Mouse (Mus musculus) gastrocnemius, adult 8-10 months (tissue): ENCODE measurements around the gene Gm49368. TPM values are rescaled to one million over a fixed set of nuclear protein-coding genes. Genes with fewer than 3 reads are reported as not detected.

ENCODE experiments used
- DNase-seq, 2 experiments: peaks; one replicate each; pipeline ENCODE4 v3.0.0; 2022; ENCODE audit warnings: low spot score in 2 of 2
- total RNA-seq, 4 experiments: library from RNA; stranded (reverse); gene quantifications; 2 replicates each; pipeline ENCODE4 v1.2.4; 2022

Gene Gm49368
- total RNA-seq, 4 experiments from 2014 or later: not detected

- DNase-seq: no peak
These were observed 5.5 kb upstream of the Gm49368 start for GRCm38 (mm10) chr7:128056917-128057444.

GRCm38 (mm10) chr7:128057860-128058259 is 4.6 kb upstream of the Gm49368 start:
- no peak for DNase-seq

DNA sequence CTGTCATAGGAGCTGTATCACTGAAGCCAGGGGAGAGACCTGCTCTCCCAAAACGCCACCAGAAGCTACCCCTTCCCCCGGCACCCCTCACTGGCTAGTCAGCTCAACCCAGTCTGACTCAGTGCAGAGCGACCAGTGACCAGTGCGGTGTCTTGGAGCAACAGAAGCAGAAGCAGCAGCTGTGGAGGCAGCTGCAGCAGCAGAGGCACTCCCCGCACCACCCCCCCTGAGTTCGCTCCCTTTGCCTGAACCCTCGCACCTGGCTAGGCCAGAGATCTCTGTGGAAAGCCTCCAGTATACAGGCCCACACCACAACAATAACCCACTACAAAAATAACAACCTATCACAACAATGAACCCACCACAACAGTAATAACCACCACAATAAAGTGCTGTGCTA is 3.9 kb upstream of the Gm49368 start:
- DNase-seq: no peak

DNA sequence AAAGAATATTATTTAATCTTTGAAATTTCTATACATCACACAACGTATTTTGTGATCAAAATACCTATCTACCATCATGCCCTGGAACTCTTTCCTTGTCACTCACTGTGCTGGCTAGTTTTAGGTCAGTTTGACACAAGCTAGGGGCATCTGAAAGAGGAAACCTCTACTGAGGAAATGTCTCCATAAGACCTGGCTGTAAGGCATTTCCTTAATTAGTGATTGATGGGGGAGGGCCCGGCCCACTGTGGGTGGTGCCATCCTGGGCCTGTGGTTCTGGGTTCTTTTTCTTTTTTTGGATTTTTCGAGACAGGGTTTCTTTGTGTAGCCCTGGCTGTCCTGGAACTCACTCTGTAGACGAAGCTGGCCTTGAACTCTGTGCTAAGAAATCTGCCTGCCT is 3.4 kb upstream of the Gm49368 start:
- no peak for DNase-seq

DNA sequence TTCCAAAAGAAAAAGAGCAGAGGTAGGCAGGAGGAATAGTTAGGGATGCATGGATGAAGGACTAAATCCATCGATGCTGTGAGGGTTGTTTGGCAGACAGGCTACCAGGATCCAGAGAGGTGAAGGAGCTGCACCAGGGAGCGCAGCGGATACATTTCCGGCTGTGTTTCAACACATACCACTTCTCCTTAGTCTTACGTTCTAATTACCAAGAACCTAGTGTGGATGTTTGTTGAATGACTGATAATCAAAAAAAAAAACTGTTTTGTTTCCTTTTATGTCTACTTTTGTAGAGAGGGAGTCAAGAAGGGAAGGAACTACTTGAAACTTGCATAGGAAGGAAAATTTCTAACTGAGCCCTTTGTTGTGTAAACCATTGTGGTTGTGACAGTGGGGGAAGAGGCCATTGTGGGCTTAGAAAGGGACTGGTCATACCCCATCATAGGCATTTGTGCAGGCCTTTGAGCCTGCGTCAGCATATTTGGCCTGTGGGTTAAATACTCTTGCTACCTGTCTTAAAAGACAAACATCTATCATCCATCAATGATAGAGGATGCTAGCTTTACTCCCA is 813 bp downstream of the Gm49368 start:
- DNase-seq: no peak

GRCm38 (mm10) chr7:128065547-128065946 is 3.1 kb downstream of the Gm49368 start:
- no peak for DNase-seq

DNA sequence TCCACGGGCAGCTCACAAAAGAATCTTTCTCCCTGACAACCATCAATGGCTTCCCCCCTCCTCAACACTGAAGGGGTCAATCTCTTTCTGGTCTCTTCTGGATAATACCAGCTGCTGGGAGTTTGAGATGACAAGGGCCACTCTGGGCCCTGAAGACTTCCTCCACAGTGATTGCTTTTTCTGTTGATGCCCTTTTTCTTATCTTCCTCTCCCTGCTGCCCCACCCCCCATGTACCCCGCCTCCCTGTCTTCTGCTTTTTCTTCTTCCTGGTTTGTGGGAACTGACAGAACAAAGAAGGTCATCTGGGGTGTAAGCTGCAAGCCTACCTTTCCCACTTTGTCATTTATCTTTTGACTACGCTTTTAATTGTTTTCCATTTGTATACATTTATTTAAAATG is 5.4 kb downstream of the Gm49368 start:
- DNase-seq: no peak

DNA sequence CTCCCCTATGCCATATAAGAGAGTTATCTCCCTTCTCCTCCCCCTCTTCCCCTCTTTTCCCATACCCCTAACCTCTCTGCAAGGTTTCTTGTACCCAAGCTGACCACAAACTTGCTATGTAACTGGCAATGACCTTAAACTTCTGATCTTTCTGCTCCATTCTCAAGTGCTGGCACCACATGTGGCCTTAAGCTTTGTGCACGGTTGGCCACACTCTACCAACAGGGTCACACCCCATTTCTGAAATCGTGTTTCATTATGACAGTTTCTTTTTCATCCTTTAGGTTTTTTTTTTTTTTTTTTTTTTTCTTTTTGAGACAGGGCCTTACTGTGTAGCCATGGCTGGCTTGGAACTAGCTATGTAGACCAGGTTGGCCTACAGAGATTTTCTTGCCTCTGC is 7.4 kb downstream of the Gm49368 start:
- no peak for DNase-seq

DNA sequence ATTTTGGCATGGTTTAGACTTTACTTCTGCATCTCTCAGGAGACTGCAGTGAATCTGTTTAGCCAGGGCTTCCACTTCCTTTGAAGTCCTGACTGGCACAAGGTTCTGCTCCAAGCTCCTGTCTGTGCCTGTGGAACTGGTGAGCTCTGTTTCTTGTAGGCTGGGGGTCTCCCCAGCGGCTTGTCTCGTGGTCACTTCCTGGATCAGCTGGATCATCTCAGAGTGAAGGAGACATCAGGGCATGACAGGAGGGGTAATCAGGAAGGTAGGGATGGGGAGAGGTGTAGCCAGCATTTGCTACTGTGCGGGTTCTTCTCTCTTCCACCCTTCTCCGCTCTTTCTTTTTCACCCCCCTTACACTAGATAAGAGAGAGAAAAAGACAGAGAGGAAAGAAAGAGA is 9.3 kb downstream of the Gm49368 start:
- DNase-seq: no peak

DNA sequence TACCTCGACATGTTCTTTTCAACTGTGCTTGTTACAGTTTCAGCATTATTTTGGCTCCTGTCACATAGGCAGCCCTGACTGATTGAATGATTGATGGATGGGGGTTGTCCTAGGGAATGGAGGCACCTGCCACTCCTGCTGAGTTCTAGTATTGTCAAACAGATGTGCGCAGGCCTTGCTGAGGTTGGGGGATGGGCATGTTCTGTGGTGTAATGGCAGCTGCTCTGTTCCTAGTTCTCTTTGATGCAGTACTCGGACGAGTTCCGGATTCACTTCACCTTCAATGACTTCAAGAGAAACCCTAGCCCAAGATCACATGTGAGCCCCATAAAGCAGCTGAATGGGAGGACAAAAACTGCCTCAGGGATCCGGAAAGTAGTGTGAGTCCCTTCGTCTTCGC is 17.5 kb downstream of the Gm49368 start:
- no peak for DNase-seq

DNA sequence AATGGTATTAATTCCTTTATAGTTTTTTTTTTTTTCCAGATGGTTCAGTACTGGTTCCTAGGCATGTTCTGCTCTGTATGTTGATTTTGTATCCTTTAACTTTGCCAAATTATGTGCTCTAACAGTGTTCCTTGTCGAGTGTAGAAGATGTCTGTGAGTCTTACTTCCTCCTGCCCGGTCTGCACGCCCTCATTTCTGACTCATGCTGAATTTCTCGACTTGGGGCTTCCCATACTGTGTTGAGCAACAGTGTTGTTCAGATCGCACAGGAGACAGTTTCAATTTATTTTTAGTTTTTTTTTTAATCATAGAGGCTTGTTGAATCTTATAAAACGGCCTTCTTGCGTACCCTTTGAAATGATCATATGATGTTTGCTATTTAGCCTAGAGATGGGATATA is 26.7 kb downstream of the Gm49368 start:
- no peak for DNase-seq

- DNase-seq: no peak
These were observed 35.7 kb downstream of the Gm49368 start for GRCm38 (mm10) chr7:128098135-128098534.

DNA sequence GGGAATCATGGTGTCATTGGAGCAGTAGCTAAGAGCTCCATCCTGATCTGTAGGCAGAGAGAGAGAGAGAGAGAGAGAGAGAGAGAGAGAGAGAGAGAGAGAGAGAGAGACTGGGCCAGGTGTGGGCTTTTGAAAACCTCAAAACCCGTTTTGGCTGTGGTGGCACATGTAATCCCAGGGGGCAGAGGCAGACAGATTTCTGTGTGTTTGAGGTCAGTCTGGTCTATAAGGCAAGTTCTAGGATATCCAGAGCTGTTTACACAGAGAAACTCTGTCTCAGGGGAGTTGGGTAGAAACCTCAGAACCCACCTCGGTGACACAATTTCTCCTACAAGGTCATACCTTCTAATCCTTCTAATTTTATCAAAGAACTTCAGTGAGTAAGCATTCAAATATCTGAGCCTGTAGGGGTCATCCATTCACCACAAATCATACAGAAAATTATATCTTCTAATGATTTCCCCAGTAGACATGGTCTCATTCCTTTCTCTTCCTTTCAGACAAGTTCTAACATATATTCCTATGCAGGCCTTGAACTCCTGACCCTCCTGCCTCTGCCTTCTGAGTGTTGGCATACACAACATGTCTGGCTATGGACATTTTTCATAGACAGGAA is 38.4 kb downstream of the Gm49368 start:
- no peak for DNase-seq

DNA sequence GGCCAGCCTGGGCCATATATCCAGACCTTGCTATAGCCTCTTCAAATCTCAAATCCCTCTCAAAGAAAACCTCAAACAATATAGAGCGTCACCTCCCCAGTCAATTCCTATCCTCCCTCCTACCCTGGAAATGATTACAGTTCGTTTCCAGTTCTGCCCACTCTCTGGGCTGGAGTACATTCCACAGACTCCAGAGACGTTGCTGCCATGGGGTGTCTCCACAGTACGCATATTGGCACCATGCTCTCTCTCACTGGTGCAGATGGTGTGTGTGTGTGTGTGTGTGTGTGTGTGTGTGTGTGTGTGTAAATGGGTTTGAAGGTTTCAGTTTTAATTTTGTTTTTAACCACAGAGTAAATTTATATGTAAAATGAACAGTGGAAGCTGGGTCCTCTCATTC is 42.8 kb downstream of the Gm49368 start:
- DNase-seq: no peak

- DNase-seq: no peak
These were observed 45.0 kb downstream of the Gm49368 start for GRCm38 (mm10) chr7:128107462-128107861.

- DNase-seq: no peak
These were observed 47.8 kb downstream of the Gm49368 start for GRCm38 (mm10) chr7:128110314-128110713.

DNA sequence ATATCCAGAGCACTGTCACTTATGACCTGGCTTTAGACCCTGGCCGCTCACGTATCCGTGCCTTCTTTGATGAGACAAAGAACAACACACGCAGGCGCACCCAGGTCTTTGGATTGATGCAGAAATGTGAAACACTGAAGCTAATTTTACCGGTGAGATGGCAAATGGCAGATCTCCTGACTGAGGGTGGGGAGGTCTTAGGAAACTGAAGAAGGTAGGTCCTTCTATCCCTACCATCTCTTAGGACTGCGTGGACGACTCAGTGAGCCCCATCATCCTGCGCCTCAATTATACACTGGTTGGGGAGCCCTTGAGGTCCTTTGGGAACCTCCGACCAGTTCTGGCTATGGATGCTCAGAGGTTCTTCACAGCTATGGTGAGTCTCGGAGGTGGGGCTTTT is 49.6 kb downstream of the Gm49368 start:
- no peak for DNase-seq

DNA sequence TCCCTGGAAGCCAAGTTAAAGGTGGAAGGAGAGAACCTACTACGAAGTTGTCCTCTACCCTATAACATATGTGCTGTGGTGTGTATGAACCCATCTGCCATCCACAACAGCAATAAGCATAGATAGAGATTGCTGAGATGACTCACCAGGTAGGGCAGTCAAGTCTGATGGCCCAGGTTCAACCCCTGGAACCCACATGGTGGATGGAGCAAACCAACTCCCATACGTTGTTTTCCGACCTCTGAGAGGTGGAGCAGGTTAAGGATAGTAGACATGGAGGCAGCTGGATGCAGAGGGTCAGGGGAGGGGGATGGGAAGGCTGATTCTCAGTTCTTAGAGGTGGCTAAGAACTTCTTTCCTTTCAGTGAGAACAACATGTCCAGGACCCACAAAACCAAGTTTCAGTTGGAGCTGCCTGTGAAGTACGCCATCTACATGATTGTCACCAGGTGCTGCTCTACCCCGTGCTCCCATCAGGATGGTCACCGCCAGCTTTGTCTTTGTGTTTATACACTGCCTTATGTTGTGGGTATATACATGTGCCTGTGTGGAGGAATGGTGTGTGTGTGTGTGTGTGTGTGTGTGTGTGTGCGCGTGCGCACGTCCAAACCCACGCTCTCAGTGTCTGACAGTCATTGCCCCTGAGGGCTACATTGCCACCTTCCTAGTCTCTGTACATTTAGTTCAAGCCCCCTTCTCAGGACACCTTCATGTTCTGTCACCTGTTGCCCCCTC is 52.1 kb downstream of the Gm49368 start:
- DNase-seq: no peak

- no peak for DNase-seq
These were observed 52.9 kb downstream of the Gm49368 start for GRCm38 (mm10) chr7:128115211-128115958.

DNA sequence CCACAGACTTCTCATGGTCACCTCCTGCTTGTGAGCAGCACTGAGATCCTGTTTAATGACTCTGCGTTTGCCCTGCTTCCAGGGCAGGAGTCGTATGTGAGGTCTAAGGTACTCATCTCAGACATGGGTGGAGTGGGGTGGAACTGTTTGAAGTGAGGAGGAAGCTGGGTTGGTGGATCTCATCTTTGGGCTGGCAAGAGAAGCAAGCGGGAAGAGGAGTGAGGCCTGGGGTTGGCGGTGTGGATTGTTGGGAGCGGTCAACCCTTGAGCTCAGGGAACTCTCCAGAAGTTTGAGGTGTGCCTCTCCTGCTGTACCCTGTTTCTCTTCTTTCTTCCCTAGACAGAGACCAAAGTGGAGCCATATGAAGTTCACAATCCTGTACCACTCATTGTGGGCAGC is 53.9 kb downstream of the Gm49368 start:
- no peak for DNase-seq

DNA sequence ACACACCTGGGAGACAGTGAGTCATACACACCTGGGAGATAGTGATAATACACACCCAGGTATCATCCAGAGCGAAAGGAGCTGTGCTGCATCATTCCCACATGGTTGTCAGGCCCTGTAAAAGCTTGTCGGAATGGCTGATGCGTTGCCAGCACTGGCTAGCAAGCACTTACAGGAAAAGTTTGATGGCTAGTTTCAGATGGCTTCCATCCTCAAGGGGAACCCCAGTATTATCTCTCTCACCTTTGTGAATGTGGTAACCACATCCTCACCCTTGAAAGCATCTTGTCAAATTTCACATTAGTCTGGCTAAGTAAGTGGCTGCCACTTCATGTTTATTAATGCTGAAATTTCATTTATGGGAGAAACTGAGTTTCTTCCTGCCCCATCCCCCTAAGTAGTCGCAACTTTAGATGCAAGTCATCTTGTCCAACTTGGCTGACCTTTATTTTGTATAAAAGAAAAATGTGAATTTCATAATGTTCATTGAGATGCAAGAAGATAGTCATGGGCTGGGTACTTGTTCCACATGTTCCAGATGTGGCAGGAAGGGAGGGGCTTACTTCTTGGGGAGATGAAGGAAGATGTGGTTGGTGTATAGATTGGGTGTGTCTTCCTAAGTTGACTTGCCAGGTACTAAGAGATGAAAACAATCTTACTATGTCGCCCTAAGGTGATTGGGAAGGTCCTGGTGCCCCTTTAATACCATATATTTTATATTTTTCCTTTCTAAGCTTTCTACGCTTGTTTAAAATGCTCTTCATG is 57.4 kb downstream of the Gm49368 start:
- no peak for DNase-seq
